Mouse (Mus musculus) heart, adult 8-10 months (tissue): ENCODE results near the gene Cdc6. TPM values are rescaled to one million over a fixed set of nuclear protein-coding genes. Genes with fewer than 3 reads are reported as not detected.
A peak's percentile ranks its signal among the peaks of the same experiment; 100 is the strongest.

Experiments
- DNase-seq: peaks from one replicate; pipeline ENCODE4 v3.0.0; 2022; ENCODE audit warnings: low spot score
- total RNA-seq, 4 experiments: library from RNA; stranded (reverse); gene quantifications; 2 replicates each; pipeline ENCODE4 v1.2.4; 2022

The Cdc6 gene
- total RNA-seq, 4 experiments from 2014 or later, result 0.16 to 0.49 (median 0.25) TPM

- DNase-seq, result peak; percentile 88
These were observed 35.5 kb downstream of the Cdc6 start for GRCm38 (mm10) chr11:98942923-98943641.

GRCm38 (mm10) chr11:98943741-98944461, 36.3 kb downstream of the Cdc6 start:
- DNase-seq, result no peak

GRCm38 (mm10) chr11:98944897-98945604, 37.5 kb downstream of the Cdc6 start:
- no peak for DNase-seq

GRCm38 (mm10) chr11:98945605-98945977, 38.0 kb downstream of the Cdc6 start:
- DNase-seq, result no peak

- DNase-seq, result no peak
These were observed 40.5 kb downstream of the Cdc6 start for GRCm38 (mm10) chr11:98947969-98948569.

GRCm38 (mm10) chr11:98949242-98949957, 41.8 kb downstream of the Cdc6 start:
- no peak for DNase-seq

- DNase-seq, result no peak
These were observed 42.4 kb downstream of the Cdc6 start for GRCm38 (mm10) chr11:98949958-98950460.

GRCm38 (mm10) chr11:98950484-98950883, 42.9 kb downstream of the Cdc6 start:
- DNase-seq, result no peak

- DNase-seq, result peak; percentile 90
These were observed 43.7 kb downstream of the Cdc6 start for GRCm38 (mm10) chr11:98951026-98951906.

GRCm38 (mm10) chr11:98952111-98952510, 44.5 kb downstream of the Cdc6 start:
- no peak for DNase-seq

GRCm38 (mm10) chr11:98952736-98953135, 45.1 kb downstream of the Cdc6 start:
- DNase-seq, result no peak

GRCm38 (mm10) chr11:98953361-98953760, 45.8 kb downstream of the Cdc6 start:
- no peak for DNase-seq

GRCm38 (mm10) chr11:98953835-98954320, 46.3 kb downstream of the Cdc6 start:
- DNase-seq, result no peak

- DNase-seq, result peak; percentile 72
These were observed 46.8 kb downstream of the Cdc6 start for GRCm38 (mm10) chr11:98954373-98954772.

- DNase-seq, result no peak
These were observed 47.5 kb downstream of the Cdc6 start for GRCm38 (mm10) chr11:98954801-98955706.

- no peak for DNase-seq
These were observed 48.2 kb downstream of the Cdc6 start for GRCm38 (mm10) chr11:98955707-98956235.

- no peak for DNase-seq
These were observed 48.7 kb downstream of the Cdc6 start for GRCm38 (mm10) chr11:98956340-98956739.

- peak; percentile 92 for DNase-seq
These were observed 52.1 kb downstream of the Cdc6 start for GRCm38 (mm10) chr11:98959437-98960312.
